ENCODE assay signal across 8 mouse cellular contexts in the genomic region with DNA sequence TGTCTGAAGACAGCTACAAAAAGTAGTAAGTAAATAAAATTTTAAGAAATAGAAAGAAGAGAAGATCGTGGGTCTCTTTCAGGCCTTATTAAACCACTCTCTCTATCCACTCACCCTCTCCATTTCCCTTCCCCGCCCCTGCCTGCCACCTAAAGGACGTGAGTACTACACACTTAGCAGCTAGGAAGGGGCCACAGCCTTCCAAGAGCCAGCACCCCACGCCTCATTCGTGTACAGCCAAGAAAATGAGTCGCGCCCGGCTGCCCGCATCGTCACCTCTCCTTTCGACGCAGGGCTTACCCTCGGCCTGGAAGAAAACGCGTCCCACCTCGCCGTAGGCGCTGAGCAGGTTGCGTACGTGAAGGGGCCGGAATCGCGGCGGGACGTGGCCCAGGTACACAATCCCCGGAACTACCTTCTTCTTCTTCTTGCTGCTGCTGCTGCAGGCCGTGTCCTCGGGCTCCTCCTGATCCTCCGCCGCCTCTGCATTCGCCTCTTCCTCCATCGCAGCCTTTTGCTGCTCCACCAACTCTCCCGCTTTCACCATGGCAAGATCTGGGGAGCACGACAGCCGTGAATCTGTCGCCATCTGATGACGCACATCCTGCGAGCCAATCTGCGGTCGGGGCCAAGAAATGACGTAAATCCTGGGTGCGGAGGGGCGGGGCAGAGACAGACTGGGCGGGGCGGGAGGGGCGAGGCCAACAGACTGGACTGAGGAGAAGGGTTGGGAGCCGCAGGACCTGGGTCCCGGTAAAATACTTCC. TPM values are rescaled to one million over a fixed set of nuclear protein-coding genes. Genes with fewer than 3 reads are reported as not detected.
DNase-seq lines count a peak whose midpoint lies in the region; ATAC-seq and TF ChIP-seq lines count a peak whose summit lies in the region.

A gene (minus strand): TSS at position 581 of the 766 bp plus-strand sequence.

- peak within 1 kb of the TSS; percentile 69 for H3K4me2 ChIP-seq in heart, embryonic 11.5 days
- H3K4me2 ChIP-seq in kidney, embryonic 15.5 days, result peak within 1 kb of the TSS; percentile 64
- peak within 1 kb of the TSS; percentile 90 for H3K4me2 ChIP-seq in liver, embryonic 11.5 days
- H3K4me2 ChIP-seq in myocyte (ENCODE audit: low read depth), result peak within 1 kb of the TSS; percentile 89

- peak; percentile 83 for ATAC-seq in heart, embryonic 11.5 days (replicated peaks; ENCODE audit: insufficient number of reproducible peaks, low FRiP score, low TSS enrichment)
- ATAC-seq in kidney, embryonic 15.5 days (replicated peaks; ENCODE audit: low FRiP score), result peak; percentile 89
- peak; percentile 73 for ATAC-seq in liver, embryonic 11.5 days (replicated peaks; ENCODE audit: low FRiP score)

- no peak within 1 kb of the TSS for H3K27ac ChIP-seq in embryonic fibroblast, embryonic 13.5 days (ENCODE audit: insufficient read depth, low read length)
- peak within 1 kb of the TSS; percentile 76 for H3K27ac ChIP-seq in heart, embryonic 11.5 days (ENCODE audit: low read depth, low read length)
- H3K27ac ChIP-seq in kidney, embryonic 15.5 days, result peak within 1 kb of the TSS; percentile 86
- H3K27ac ChIP-seq in liver, embryonic 11.5 days (ENCODE audit: low read depth, low read length), result peak within 1 kb of the TSS; percentile 67; the same call in 1 of the 2 replicates

- H3K9ac ChIP-seq in heart, embryonic 11.5 days (ENCODE audit: low read depth, low read length), result peak within 1 kb of the TSS; percentile 90
- H3K9ac ChIP-seq in kidney, embryonic 15.5 days, result peak within 1 kb of the TSS; percentile 76
- peak within 1 kb of the TSS; percentile 83 for H3K9ac ChIP-seq in liver, embryonic 11.5 days (ENCODE audit: low read depth, low read length)

- TF ChIP-seq POLR2A in embryonic fibroblast, embryonic 13.5 days (IDR thresholded peaks at IDR 0.05; ENCODE audit: low read depth, low read length), result peak; percentile 79
- peak; percentile 64 for TF ChIP-seq POLR2A in myocyte (IDR thresholded peaks at IDR 0.05; ENCODE audit: insufficient read length, low read depth)

- H3ac ChIP-seq in C2C12 (ENCODE audit: control insufficient read depth, insufficient read length, low read depth), result peak within 1 kb of the TSS; percentile 95
- peak within 1 kb of the TSS; percentile 35 for H3ac ChIP-seq in myocyte (ENCODE audit: control insufficient read depth, insufficient read length)

- H3K36me3 ChIP-seq in C2C12 (ENCODE audit: control insufficient read depth, insufficient read depth) (peaks cover 35% of the 10 kb centered on the region), myocyte (ENCODE audit: control insufficient read depth, insufficient read depth) (peaks cover 19% of the 10 kb centered on the region)
- H3K36me3 ChIP-seq in heart, embryonic 11.5 days (ENCODE audit: control insufficient read depth, insufficient read depth, low read length), result peaks cover 11% of the 10 kb centered on the region; the same call in 1 of the 2 replicates
- peaks cover 40% of the 10 kb centered on the region for H3K36me3 ChIP-seq in kidney, embryonic 15.5 days
- H3K36me3 ChIP-seq in liver, embryonic 11.5 days (ENCODE audit: control insufficient read depth, insufficient read depth, low read length), result peaks cover 18% of the 10 kb centered on the region

- peak; percentile 99 for DNase-seq in brain, adult 2 months (ENCODE audit: low read depth, low spot score)
- peak; percentile 95 for DNase-seq in liver, embryonic 11.5 days (ENCODE audit: low spot score)
- peak; percentile 90 to 96 for DNase-seq in spleen, postnatal 4 days (ENCODE audit: low spot score in 2 of 2)

- H3K79me3 ChIP-seq in C2C12 (ENCODE audit: low read depth), result peaks cover 12% of the 10 kb centered on the region

- WGBS in heart, embryonic 11.5 days (ENCODE audit: insufficient replicate concordance), result under 1% methylated on average over 48 of the region's 48 CpGs
- under 1% methylated on average over 48 of the region's 48 CpGs for WGBS in kidney, embryonic 15.5 days
- under 1% methylated on average over 48 of the region's 48 CpGs for WGBS in liver, embryonic 11.5 days

- peaks cover 40% of the 10 kb centered on the region for H3K79me2 ChIP-seq in C2C12 (ENCODE audit: control insufficient read depth, insufficient read depth)
- peaks cover 19% of the 10 kb centered on the region for H3K79me2 ChIP-seq in myocyte (ENCODE audit: control insufficient read depth, insufficient read depth)

- H3K27me3 ChIP-seq in C2C12 (ENCODE audit: control insufficient read depth, insufficient read depth, insufficient read length) (no peaks in the 10 kb centered on the region), myocyte (ENCODE audit: control insufficient read depth, insufficient read depth, insufficient read length) (no peaks in the 10 kb centered on the region)
- H3K27me3 ChIP-seq in heart, embryonic 11.5 days (ENCODE audit: control insufficient read depth, insufficient read depth, low read length), result no peaks in the 10 kb centered on the region
- no peaks in the 10 kb centered on the region for H3K27me3 ChIP-seq in kidney, embryonic 15.5 days
- no peaks in the 10 kb centered on the region for H3K27me3 ChIP-seq in liver, embryonic 11.5 days (replicated peaks; ENCODE audit: control insufficient read depth, insufficient read depth, low read length)

- no peaks in the 10 kb centered on the region for H3K9me3 ChIP-seq in heart, embryonic 11.5 days (replicated peaks; ENCODE audit: control insufficient read depth, low read length)
- no peaks in the 10 kb centered on the region for H3K9me3 ChIP-seq in kidney, embryonic 15.5 days (replicated peaks)
- H3K9me3 ChIP-seq in liver, embryonic 11.5 days (ENCODE audit: control insufficient read depth, low read length), result no peaks in the 10 kb centered on the region

- no peak for TF ChIP-seq CTCF in C2C12 (IDR thresholded peaks at IDR 0.05; ENCODE audit: control insufficient read depth, insufficient read depth, insufficient read length)
- no peak for TF ChIP-seq CTCF in embryonic fibroblast, embryonic 13.5 days (IDR thresholded peaks at IDR 0.05; ENCODE audit: borderline replicate concordance, insufficient read depth, low read length)

- H3K4me3 ChIP-seq in C2C12 (ENCODE audit: insufficient read depth, poor library complexity, severe bottlenecking) (peak within 1 kb of the TSS; percentile 95), myocyte (peak within 1 kb of the TSS; percentile 97)
- H3K4me3 ChIP-seq in embryonic fibroblast, embryonic 13.5 days (ENCODE audit: insufficient read depth, low read length), result peak within 1 kb of the TSS; percentile 62
- H3K4me3 ChIP-seq in heart, embryonic 11.5 days (ENCODE audit: low read depth, low read length), result peak within 1 kb of the TSS; percentile 97
- peak within 1 kb of the TSS; percentile 88 for H3K4me3 ChIP-seq in kidney, embryonic 15.5 days (replicated peaks)
- H3K4me3 ChIP-seq in liver, embryonic 11.5 days (ENCODE audit: low read depth, low read length), result peak within 1 kb of the TSS; percentile 90

- H3K4me1 ChIP-seq in embryonic fibroblast, embryonic 13.5 days (ENCODE audit: control insufficient read depth, insufficient read depth, low read length), result no peaks in the 10 kb centered on the region; the same call in 1 of the 2 replicates
- peaks cover 6% of the 10 kb centered on the region for H3K4me1 ChIP-seq in heart, embryonic 11.5 days (ENCODE audit: control insufficient read depth, insufficient read depth, low read length)
- H3K4me1 ChIP-seq in kidney, embryonic 15.5 days, result peaks cover 30% of the 10 kb centered on the region
- peaks cover 17% of the 10 kb centered on the region for H3K4me1 ChIP-seq in liver, embryonic 11.5 days (replicated peaks; ENCODE audit: control insufficient read depth, insufficient read depth, low read length)

TF ChIP-seq in C2C12, 6 proteins besides CTCF, POLR2A, EP300 and RAD21:
- TF ChIP-seq MAX (IDR thresholded peaks at IDR 0.05), result no peak
- no peak for TF ChIP-seq MYOG (IDR thresholded peaks at IDR 0.05; ENCODE audit: control insufficient read depth, extremely low read depth, insufficient read length)
- no peak for TF ChIP-seq USF1 (IDR thresholded peaks at IDR 0.05; ENCODE audit: low read depth)
- TF ChIP-seq CEBPB (IDR thresholded peaks at IDR 0.05; ENCODE audit: low read depth), result no peak
- TF ChIP-seq MYOD1 (IDR thresholded peaks at IDR 0.05; ENCODE audit: control insufficient read depth, insufficient read length, low read depth), result no peak
- no peak for TF ChIP-seq FOSL1 (IDR thresholded peaks at IDR 0.05; ENCODE audit: insufficient read depth, low read length, poor library complexity, severe bottlenecking)

TF ChIP-seq in myocyte, 11 proteins besides CTCF, POLR2A, EP300 and RAD21:
- TF ChIP-seq MYOG (IDR thresholded peaks at IDR 0.05; ENCODE audit: control insufficient read depth in 1 of 3, insufficient read depth in 1 of 3, insufficient read length in 2 of 3, low read depth in 2 of 3) (peak in 1 of 3 experiments; percentile 24), TCF3 (IDR thresholded peaks at IDR 0.05; ENCODE audit: insufficient read length, low read depth) (no peak), USF1 (IDR thresholded peaks at IDR 0.05; ENCODE audit: low read depth) (no peak), REST (IDR thresholded peaks at IDR 0.05; ENCODE audit: insufficient read depth, insufficient read length) (no peak), MYOD1 (IDR thresholded peaks at IDR 0.05; ENCODE audit: control insufficient read depth in 1 of 3, insufficient read length in 2 of 3, low read depth in 2 of 3) (peak in 2 of 3 experiments; percentile 24 to 36), POLR2AphosphoS2 (IDR thresholded peaks at IDR 0.05; ENCODE audit: insufficient read length, low read depth) (peak; percentile 65), SRF (IDR thresholded peaks at IDR 0.05; ENCODE audit: control insufficient read depth, insufficient read length, low read depth) (peak; percentile 64)

RNA-seq across cellular contexts. Expression of the gene that starts here (rescaled TPM):
- polyA plus RNA-seq in C2C12 (2012; fragmentation: generic; extraction: Trizol) (11.2 TPM), myocyte (2012; fragmentation: generic; extraction: Trizol) (7.4 TPM)
- polyA plus RNA-seq in embryonic fibroblast, embryonic 13.5 days (2011; ENCODE audit: insufficient read length, low read depth, missing spikeins), result 4.2 and 4.7 TPM in 2 replicates
- 8.9 and 9.8 TPM in 2 replicates for polyA plus RNA-seq in heart, embryonic 11.5 days (2014; fragmentation: Nextera tagmentation; extraction: Ambion mirVana)
- 13.5 and 13.7 TPM in 2 replicates for polyA plus RNA-seq in kidney, embryonic 15.5 days (2015; fragmentation: Nextera tagmentation; extraction: Ambion mirVana)
- 13.1 and 13.4 TPM in 2 replicates for polyA plus RNA-seq in liver, embryonic 11.5 days (2014; fragmentation: Nextera tagmentation; extraction: Ambion mirVana)
